1 mouse cellular context compared by ENCODE assay signal in the genomic region with DNA sequence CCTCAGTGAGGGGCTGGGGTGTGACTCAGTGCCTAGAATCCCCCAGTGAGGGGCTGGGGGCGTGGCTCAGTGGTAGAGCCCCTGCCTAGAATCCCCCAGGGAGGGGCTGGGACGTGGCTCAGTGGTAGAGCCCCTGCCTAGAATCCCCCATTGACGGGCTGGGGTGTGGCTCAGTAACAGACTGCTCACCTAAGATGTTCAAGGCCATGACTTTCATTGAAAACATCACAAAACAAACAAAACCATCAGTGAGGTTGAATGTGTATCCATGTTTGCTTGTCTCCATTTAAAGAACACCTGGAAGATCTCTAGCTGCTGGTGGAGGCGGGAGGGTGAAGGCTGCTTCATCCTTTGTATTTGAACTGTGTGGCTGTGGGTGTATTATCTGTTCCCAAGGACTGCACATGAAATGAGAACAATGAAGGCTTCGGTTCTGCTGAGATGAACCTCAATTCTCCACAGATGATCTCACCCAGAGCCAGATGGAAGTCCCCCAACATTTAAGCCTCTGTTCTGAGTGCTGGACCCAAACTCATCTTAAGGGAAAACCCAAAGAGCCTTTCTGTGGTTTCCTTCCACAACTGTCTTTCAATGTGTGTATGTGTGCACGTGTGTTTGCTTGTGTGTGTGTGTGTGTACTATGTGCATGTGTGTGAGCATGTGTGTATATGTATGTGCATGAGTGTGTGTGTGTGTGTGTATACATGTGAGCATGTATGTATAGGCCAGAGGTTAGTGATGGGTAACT.
A peak's percentile ranks its signal among the peaks of the same experiment; 100 is the strongest.
TF ChIP-seq lines count a peak whose summit lies in the region.

No protein-coding gene starts in this region.

TF ChIP-seq in CH12.LX, 34 proteins besides CTCF, POLR2A, EP300 and RAD21 (continued from another document):
- peak; percentile 47; the same call in 1 of the 2 replicates for TF ChIP-seq MEF2A (IDR thresholded peaks at IDR 0.05; ENCODE audit: borderline replicate concordance, low read depth, low read length)
- TF ChIP-seq RCOR1 (conservative IDR thresholded peaks at IDR 0.05; ENCODE audit: low read depth, low read length): no peak
- TF ChIP-seq PAX5 (IDR thresholded peaks at IDR 0.05; ENCODE audit: low read length): no peak
- TF ChIP-seq TCF12 (IDR thresholded peaks at IDR 0.05; ENCODE audit: low read depth, low read length): peak; percentile 56
- peak; percentile 99 for TF ChIP-seq BHLHE40 (IDR thresholded peaks at IDR 0.05; ENCODE audit: low read depth, low read length)
- TF ChIP-seq JUN (IDR thresholded peaks at IDR 0.05; ENCODE audit: insufficient read depth, low read depth, low read length): peak; percentile 49
- peak; percentile 26; the same call in 1 of the 2 replicates for TF ChIP-seq SIN3A (IDR thresholded peaks at IDR 0.05; ENCODE audit: low read length)
- no peak for TF ChIP-seq CHD1 (IDR thresholded peaks at IDR 0.05; ENCODE audit: low read depth, low read length)
- no peak for TF ChIP-seq MXI1 (IDR thresholded peaks at IDR 0.05; ENCODE audit: low read depth, low read length)
TF ChIP-seq in CH12.LX: peak in this region for 11.
